Mouse (Mus musculus) heart, adult 2 months (tissue): ENCODE results near the gene Selenon.

Experiments used
- CTCF ChIP-seq: fragments of 200-600 bp; IDR thresholded peaks from 2 replicates; pipeline ENCODE4 v1.8.1; 2022; ENCODE audit warnings: antibody characterized with exemption, mild to moderate bottlenecking, moderate library complexity
- EP300 ChIP-seq: fragments of 200-500 bp; IDR thresholded peaks from 2 replicates; pipeline ENCODE4 v1.6.1; 2011; ENCODE audit warnings: low read depth, low read length, control low read depth; ENCODE audit not compliant: insufficient read depth
- POLR2A ChIP-seq: fragments of 200-500 bp; IDR thresholded peaks from 2 replicates; pipeline ENCODE4 v1.6.1; 2011; ENCODE audit warnings: mild to moderate bottlenecking, low read depth, low read length, control low read depth; ENCODE audit not compliant: insufficient read depth

DNA sequence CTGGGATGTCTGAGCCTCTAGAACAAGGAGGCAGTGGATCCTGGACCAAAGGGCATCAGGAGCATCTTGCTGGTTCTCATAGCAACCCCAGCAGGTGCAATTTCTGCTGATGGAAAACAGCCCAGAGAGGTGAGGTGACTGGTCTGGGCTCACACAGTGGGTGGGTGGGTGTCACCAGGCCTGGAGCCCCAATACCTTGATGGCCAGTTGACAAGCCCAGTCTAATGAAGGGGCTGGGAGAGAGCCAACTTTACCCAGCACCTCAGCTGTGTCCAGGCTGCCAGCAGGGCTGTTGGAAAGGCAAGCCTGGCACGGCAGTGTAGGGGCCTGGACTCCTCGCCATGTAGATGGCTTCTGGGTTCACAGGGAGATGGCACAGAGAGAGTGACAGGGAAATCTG lies 10.0 kb upstream of the Selenon start:
- TF ChIP-seq CTCF (no peak), EP300 (no peak), POLR2A (no peak)
